Mouse (Mus musculus) megakaryocyte, adult 5-6 weeks (primary cell): ENCODE results near the gene Skint6. TPM values are rescaled to one million over a fixed set of nuclear protein-coding genes. Genes with fewer than 3 reads are reported as not detected.

ENCODE experiments used
- ATAC-seq: 2 replicates; pipeline ENCODE4 v1.8.0; 2016; ENCODE audit warnings: mild to moderate bottlenecking, inconsistent platforms; ENCODE audit not compliant: poor library complexity, severe bottlenecking
- total RNA-seq, 2 experiments: library from RNA; stranded (forward) in 1 of 2; stranded (reverse) in 1 of 2; fragments of 153-499, 151-499 nt in 1 of 2; fragments of 221-1000, 200-1000 nt in 1 of 2; gene quantifications; 2 replicates each; pipeline versions ENCODE4 v1.2.3 to v1.2.4; 2015 to 2017

Skint6 gene
- total RNA-seq (2015) (not detected in 2 replicates), total RNA-seq (2017) (not detected in 2 replicates)

DNA sequence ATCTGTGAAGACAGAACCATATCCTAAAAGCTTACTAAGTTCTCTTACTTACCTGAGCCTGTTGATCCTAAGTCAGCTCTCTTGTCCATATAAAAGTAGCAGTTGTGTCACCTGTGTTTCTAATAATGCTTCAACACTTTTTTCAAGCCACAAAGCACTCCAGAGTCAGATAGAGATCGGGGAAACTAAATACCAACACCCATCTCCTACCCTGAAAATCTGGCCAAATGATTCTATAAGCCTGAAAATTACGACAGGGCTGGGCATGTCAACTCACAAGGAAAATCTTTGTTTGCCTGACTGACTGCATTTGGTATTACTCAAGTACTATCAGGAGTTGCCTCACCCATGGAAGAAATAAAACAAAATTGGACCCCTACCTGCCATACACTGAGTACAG lies at the start of gene Skint6:
Gene Skint6 (minus strand): TSS at position 101 of the 400 bp plus-strand sequence.
- no peak for ATAC-seq

DNA sequence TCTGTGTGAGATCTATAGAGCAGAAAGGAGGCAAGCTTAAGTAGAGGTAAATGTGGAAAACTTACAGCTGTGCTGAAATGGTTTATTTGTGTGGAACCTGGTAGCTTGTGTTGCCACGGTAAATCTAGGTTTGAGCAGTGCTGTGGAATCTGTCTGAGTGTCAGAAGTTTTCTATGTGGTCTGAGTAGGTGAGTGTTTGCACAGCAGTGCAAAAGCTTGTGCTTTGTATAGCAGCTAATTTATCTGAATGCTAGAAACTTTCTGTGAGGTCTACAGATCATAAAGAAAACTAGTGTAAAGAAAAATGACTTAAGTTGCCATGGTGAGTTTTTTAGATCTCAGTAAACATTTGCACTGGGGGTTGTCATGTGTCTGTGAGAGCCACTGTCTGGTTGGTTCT lies 34.1 kb upstream of the Skint6 start:
- no peak for ATAC-seq

DNA sequence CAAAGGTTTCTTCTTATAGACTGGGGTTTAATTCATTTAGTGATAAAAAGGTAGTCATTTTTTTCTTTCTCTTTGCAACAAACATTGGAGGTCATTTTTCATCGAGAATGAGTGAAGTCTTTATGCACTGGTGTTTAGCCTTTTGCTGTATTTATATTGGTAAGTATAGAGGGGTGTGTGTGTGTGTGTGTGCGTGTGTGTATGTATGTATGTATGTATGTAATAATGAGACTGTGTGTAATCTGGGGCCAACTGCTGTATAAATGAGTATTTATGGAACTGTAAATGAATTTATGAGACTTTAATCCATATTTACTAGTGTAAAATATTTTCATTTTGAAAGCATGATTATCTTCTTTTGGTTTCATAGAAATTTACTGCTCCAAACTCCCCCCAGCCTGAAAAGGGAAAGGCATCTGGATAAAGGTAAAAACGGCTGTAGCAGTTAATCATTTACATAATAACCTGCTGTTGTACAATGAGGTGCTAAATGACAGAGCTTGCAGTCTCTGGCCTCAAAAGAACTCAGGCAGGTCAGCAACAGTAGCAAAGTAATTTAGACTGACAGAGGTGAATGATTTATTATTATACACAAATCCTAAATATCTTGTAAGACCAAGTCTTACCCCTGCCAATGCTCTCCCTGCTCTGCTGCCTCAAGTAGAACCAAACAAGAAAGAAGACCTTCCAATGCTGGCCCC lies 15.2 kb upstream of the Skint6 start:
- ATAC-seq: no peak

DNA sequence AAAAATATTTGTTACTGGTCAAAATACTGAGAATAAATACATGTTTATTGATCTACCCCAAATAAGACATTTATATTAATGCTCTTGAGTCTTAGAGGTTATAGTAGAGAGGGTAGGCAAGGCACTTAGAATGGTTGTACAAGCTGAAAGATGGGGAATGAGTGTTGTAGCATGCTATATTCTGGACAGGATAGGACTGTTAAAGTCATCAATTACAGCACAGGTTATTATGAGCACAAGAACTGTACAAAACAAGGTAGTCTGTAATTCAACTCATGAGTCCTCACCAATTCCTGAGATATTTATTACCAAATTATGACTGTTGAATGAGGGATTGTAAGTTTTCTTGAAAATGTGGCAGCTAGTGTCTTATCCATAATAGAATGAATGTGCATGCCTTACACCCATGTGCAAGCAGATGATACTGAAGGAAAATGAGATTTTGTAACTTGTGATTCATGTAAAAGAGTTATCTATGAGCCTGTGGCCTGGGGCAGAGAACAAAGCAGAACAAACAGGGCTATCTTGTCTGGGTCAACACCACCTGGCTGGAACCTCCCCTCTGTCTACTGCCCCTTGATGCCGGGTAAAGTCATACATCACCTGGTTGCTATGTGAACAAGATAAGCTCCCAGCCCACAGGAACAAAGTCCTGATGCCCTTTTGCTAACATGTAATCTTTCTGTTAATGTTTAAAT lies 23.3 kb downstream of the Skint6 start:
- no peak for ATAC-seq

GRCm38 (mm10) chr4:113245808-113246207 lies 41.0 kb downstream of the Skint6 start:
- ATAC-seq: no peak

- ATAC-seq: no peak
Measured at GRCm38 (mm10) chr4:113067621-113068020, 219.2 kb downstream of the Skint6 start.

GRCm38 (mm10) chr4:112979160-112979559 lies 307.6 kb downstream of the Skint6 start:
- peak; percentile 80 for ATAC-seq

GRCm38 (mm10) chr4:112790646-112791045 lies 496.1 kb downstream of the Skint6 start:
- 0 out of 2 replicates have a peak, but pooled peaks have one; percentile 24 for ATAC-seq

GRCm38 (mm10) chr4:112774766-112775165 lies 512.0 kb downstream of the Skint6 start, which contains the start of gene Skint10:
Gene Skint10 (minus strand): TSS chr4:112774866.
- no peak for ATAC-seq
